Mouse (Mus musculus): ENCODE measurements around the gene Hdac9. TPM values are rescaled to one million over a fixed set of nuclear protein-coding genes. Genes with fewer than 3 reads are reported as not detected.
"Not testable (repeated sequence)": the region's sequence is repeated elsewhere in the genome, so short reads cannot be mapped to it uniquely, and the experiment has no call there.

The Hdac9 gene
- polyA plus RNA-seq, 1 experiment from 2014 or later = 4.4 TPM

GRCm38 (mm10) chr12:34113336-34113735 is 803.6 kb downstream of the Hdac9 start:
- Histone ChIP-seq H3K36me3 (replicated peaks) (no peaks in the 10 kb centered on the region), H3K4me1 (no peaks in the 10 kb centered on the region), H3K27me3 (ENCODE audit: poor library complexity, severe bottlenecking) (no peaks in the 10 kb centered on the region), H3K4me3 (no peak overlapping the region), H3K9me3 (no peaks in the 10 kb centered on the region), H3K27ac (no peak overlapping the region)
- no peak for DNase-seq (ENCODE audit: extremely low spot score, low spot score)
- WGBS = 51% methylated on average over 1 of the region's 1 CpGs

DNA sequence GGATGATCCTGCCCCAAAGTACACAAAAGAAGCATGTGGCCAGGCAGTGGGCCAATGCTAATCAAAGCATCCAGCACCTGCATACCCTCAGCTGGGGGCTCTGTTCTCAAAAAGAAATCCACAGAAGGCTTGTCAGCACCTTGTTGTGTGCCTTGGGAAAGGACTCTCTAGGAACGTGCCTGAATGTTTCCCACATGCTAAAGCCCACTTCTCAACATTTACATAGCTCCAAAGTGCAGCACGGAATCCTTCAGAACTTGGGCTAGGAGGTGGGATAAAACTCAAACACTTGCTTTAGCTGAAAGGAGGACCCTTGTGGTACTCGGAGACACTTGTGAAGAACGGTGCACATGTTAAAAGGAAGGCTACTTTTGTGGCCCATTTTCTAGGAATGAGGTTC is 823.9 kb downstream of the Hdac9 start:
- DNase-seq (ENCODE audit: extremely low spot score, low spot score) = no peak
- Histone ChIP-seq H3K27me3 (ENCODE audit: poor library complexity, severe bottlenecking) (no peaks in the 10 kb centered on the region), H3K4me3 (no peak overlapping the region), H3K27ac (no peak overlapping the region), H3K36me3 (replicated peaks) (no peaks in the 10 kb centered on the region), H3K9me3 (no peaks in the 10 kb centered on the region), H3K4me1 (no peaks in the 10 kb centered on the region)
- whole genome bisulfite sequencing = 91% methylated on average over 4 of the region's 4 CpGs

- DNase-seq (ENCODE audit: extremely low spot score, low spot score) = no peak
- 91% methylated on average over 1 of the region's 1 CpGs for WGBS
These were observed 825.0 kb downstream of the Hdac9 start for GRCm38 (mm10) chr12:34091851-34092250.

GRCm38 (mm10) chr12:34087292-34087942 is 829.5 kb downstream of the Hdac9 start:
- no peaks in the 10 kb centered on the region for H3K36me3 ChIP-seq (replicated peaks)
- WGBS = 90% methylated on average over 2 of the region's 2 CpGs
- no peaks in the 10 kb centered on the region for H3K9me3 ChIP-seq
- no peak overlapping the region for H3K27ac ChIP-seq
- H3K4me1 ChIP-seq = no peaks in the 10 kb centered on the region
- no peaks in the 10 kb centered on the region for H3K27me3 ChIP-seq (ENCODE audit: poor library complexity, severe bottlenecking)
- DNase-seq (ENCODE audit: extremely low spot score, low spot score) = no peak
- H3K4me3 ChIP-seq = no peak overlapping the region

More at GRCm38 (mm10) chr12:34091851-34092250, 825.0 kb downstream of the Hdac9 start:
- Histone ChIP-seq H3K27ac (no peak overlapping the region), H3K9me3 (no peaks in the 10 kb centered on the region), H3K36me3 (replicated peaks) (no peaks in the 10 kb centered on the region), H3K27me3 (ENCODE audit: poor library complexity, severe bottlenecking) (no peaks in the 10 kb centered on the region), H3K4me3 (no peak overlapping the region), H3K4me1 (no peaks in the 10 kb centered on the region)

DNA sequence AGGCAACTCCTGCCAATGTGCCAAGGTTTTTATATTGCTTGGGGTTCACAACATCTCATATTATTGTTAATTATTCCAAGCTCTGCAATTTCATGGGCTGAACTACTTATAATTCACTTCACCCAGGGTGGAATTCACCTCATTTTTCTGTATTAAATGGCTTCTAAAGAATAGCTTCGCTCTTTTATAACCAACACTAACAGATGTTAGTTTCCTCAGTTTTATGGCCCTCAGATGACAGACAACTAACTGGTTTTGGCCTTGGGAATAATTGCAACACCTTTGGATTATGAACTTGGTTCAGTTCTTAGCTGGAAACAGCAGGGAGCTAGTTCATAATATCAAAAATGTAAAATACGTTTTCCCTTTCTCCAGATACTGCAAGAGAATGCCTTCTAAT is 839.9 kb downstream of the Hdac9 start:
- H3K4me1 ChIP-seq = no peaks in the 10 kb centered on the region
- no peaks in the 10 kb centered on the region for H3K27me3 ChIP-seq (ENCODE audit: poor library complexity, severe bottlenecking)
- H3K4me3 ChIP-seq = no peak overlapping the region
- H3K27ac ChIP-seq = no peak overlapping the region
- H3K9me3 ChIP-seq = no peaks in the 10 kb centered on the region
- 89% methylated on average over 2 of the region's 2 CpGs for WGBS
- no peak for DNase-seq (ENCODE audit: extremely low spot score, low spot score)
- H3K36me3 ChIP-seq (replicated peaks) = no peaks in the 10 kb centered on the region

- Histone ChIP-seq H3K27me3 (ENCODE audit: poor library complexity, severe bottlenecking) (no peaks in the 10 kb centered on the region), H3K4me1 (no peaks in the 10 kb centered on the region), H3K4me3 (no peak overlapping the region), H3K36me3 (replicated peaks) (no peaks in the 10 kb centered on the region), H3K9me3 (no peaks in the 10 kb centered on the region), H3K27ac (no peak overlapping the region)
- DNase-seq (ENCODE audit: extremely low spot score, low spot score) = no peak
- WGBS = 85% methylated on average over 9 of the region's 9 CpGs
These were observed 840.9 kb downstream of the Hdac9 start for GRCm38 (mm10) chr12:34075805-34076509.

- no peaks in the 10 kb centered on the region for H3K36me3 ChIP-seq (replicated peaks)
- H3K4me3 ChIP-seq = no peak overlapping the region
- no peak for DNase-seq (ENCODE audit: extremely low spot score, low spot score)
- H3K9me3 ChIP-seq = no peaks in the 10 kb centered on the region
- WGBS = 90% methylated on average over 5 of the region's 5 CpGs
- H3K27me3 ChIP-seq (ENCODE audit: poor library complexity, severe bottlenecking) = no peaks in the 10 kb centered on the region
- no peak overlapping the region for H3K27ac ChIP-seq
- no peaks in the 10 kb centered on the region for H3K4me1 ChIP-seq
These were observed 864.4 kb downstream of the Hdac9 start for GRCm38 (mm10) chr12:34052508-34052907.

DNA sequence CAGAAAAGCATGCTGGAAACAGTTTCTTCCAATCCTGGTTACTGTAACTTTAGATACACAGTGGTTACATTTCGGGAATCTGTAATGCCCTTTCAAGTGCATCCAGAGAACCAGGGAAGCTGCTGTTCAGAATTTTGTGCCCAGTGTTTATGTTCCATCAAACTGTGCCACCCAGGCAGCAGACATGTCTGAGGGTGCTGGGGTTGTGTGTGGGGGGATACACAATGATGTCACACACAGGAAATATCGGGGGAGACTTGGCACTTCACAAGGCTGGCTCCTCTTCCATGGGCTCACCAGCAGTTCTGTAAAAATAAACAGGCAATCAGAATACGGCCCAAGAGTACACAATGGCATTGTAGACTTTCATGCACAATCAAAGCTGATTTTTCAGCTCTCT is 864.9 kb downstream of the Hdac9 start:
- Histone ChIP-seq H3K9me3 (no peaks in the 10 kb centered on the region), H3K4me1 (no peaks in the 10 kb centered on the region), H3K27me3 (ENCODE audit: poor library complexity, severe bottlenecking) (no peaks in the 10 kb centered on the region), H3K36me3 (replicated peaks) (no peaks in the 10 kb centered on the region), H3K27ac (no peak overlapping the region), H3K4me3 (no peak overlapping the region)
- 85% methylated on average over 3 of the region's 3 CpGs for WGBS
- no peak for DNase-seq (ENCODE audit: extremely low spot score, low spot score)

GRCm38 (mm10) chr12:34051112-34051511 is 865.8 kb downstream of the Hdac9 start:
- no peaks in the 10 kb centered on the region for H3K27me3 ChIP-seq (ENCODE audit: poor library complexity, severe bottlenecking)
- no peak for DNase-seq (ENCODE audit: extremely low spot score, low spot score)
- WGBS = 56% methylated on average over 7 of the region's 7 CpGs
- H3K36me3 ChIP-seq (replicated peaks) = no peaks in the 10 kb centered on the region
- no peaks in the 10 kb centered on the region for H3K9me3 ChIP-seq
- H3K4me1 ChIP-seq = no peaks in the 10 kb centered on the region
- no peak overlapping the region for H3K27ac ChIP-seq
- H3K4me3 ChIP-seq = no peak overlapping the region

GRCm38 (mm10) chr12:34040949-34041348 is 875.9 kb downstream of the Hdac9 start:
- H3K36me3 ChIP-seq (replicated peaks) = no peaks in the 10 kb centered on the region
- no peak for DNase-seq (ENCODE audit: extremely low spot score, low spot score)
- H3K9me3 ChIP-seq = no peaks in the 10 kb centered on the region
- no peaks in the 10 kb centered on the region for H3K27me3 ChIP-seq (ENCODE audit: poor library complexity, severe bottlenecking)
- no peak overlapping the region for H3K4me3 ChIP-seq
- H3K27ac ChIP-seq = no peak overlapping the region
- 90% methylated on average over 6 of the region's 6 CpGs for WGBS
- no peaks in the 10 kb centered on the region for H3K4me1 ChIP-seq

- H3K4me1 ChIP-seq = no peaks in the 10 kb centered on the region
- H3K27me3 ChIP-seq (ENCODE audit: poor library complexity, severe bottlenecking) = no peaks in the 10 kb centered on the region
- H3K27ac ChIP-seq = no peak overlapping the region
- no peak overlapping the region for H3K4me3 ChIP-seq
- WGBS = 85% methylated on average over 7 of the region's 7 CpGs
- no peaks in the 10 kb centered on the region for H3K9me3 ChIP-seq
- no peak for DNase-seq (ENCODE audit: extremely low spot score, low spot score)
- H3K36me3 ChIP-seq (replicated peaks) = no peaks in the 10 kb centered on the region
These were observed 876.8 kb downstream of the Hdac9 start for GRCm38 (mm10) chr12:34040061-34040460.

- not testable (repeated sequence) for H3K36me3 ChIP-seq (replicated peaks); H3K27ac ChIP-seq; H3K9me3 ChIP-seq; H3K4me3 ChIP-seq; H3K4me1 ChIP-seq; DNase-seq (ENCODE audit: extremely low spot score, low spot score); H3K27me3 ChIP-seq (ENCODE audit: poor library complexity, severe bottlenecking)
- 97% methylated on average over 1 of the region's 1 CpGs for WGBS
These were observed 907.1 kb downstream of the Hdac9 start for GRCm38 (mm10) chr12:34009796-34010195.

Data from forebrain, embryonic 10.5 days (tissue).